Mouse (Mus musculus) bone marrow, adult 2 months (tissue): ENCODE results near the gene Fam185a.

ENCODE experiments used
- CTCF ChIP-seq: fragments of 200-500 bp; IDR thresholded peaks from 2 replicates; pipeline ENCODE4 v1.5.1; 2011; ENCODE audit warnings: low read length, control low read depth; ENCODE audit not compliant: control insufficient read depth, insufficient read depth
- POLR2A ChIP-seq: fragments of 200-500 bp; IDR thresholded peaks from 2 replicates; pipeline ENCODE4 v1.6.1; 2011; ENCODE audit warnings: low read depth, mild to moderate bottlenecking, control low read depth, low read length, borderline replicate concordance; ENCODE audit not compliant: control insufficient read depth

- TF ChIP-seq CTCF (no peak), POLR2A (no peak)
Observed at GRCm38 (mm10) chr5:21500941-21501340, 76.2 kb downstream of the Fam185a start.
